Mouse (Mus musculus) CD4-positive, CD25-positive, alpha-beta regulatory T cell, adult 4 months (primary cell): Measurements from ENCODE around the gene Lrrc1. TPM values are rescaled to one million over a fixed set of nuclear protein-coding genes. Genes with fewer than 3 reads are reported as not detected.

Source experiments
- ATAC-seq: one replicate; pipeline ENCODE4 v1.8.0; 2017
- polyA plus RNA-seq, 2 experiments: library from polyadenylated mRNA; unstranded; fragments of 100-300 nt; shearing (Covaris generic); gene quantifications; one replicate each; pipeline ENCODE4 v1.2.1; 2017

Gene Lrrc1
- polyA plus RNA-seq, 2 experiments from 2014 or later, result 3.2 to 4.3 TPM

- no peak for ATAC-seq
Observed at GRCm38 (mm10) chr9:77381565-77381964, 163.1 kb downstream of the Lrrc1 start.

Other genes starting within 250 kb of the Lrrc1 start
- gene Mlip, start 191.9 kb downstream of the Lrrc1 start, polyA plus RNA-seq, result under 1 TPM in 1 of 2 experiments, not detected in 1; 0.15 TPM
- gene Klhl31, start 91.6 kb upstream of the Lrrc1 start, polyA plus RNA-seq, result not detected
- gene Gclc, start 209.7 kb upstream of the Lrrc1 start, polyA plus RNA-seq, result 10 to 100 TPM in 1 of 2 experiments, 1 to 10 TPM in 1; 6.5 to 11.0 TPM